Mouse (Mus musculus): ENCODE data around the gene Olfr49.

Gene Olfr49

GRCm38 (mm10) chr14:54231176-54231956 is 53.4 kb downstream of the Olfr49 start:
- DNase-seq (ENCODE audit: low read depth) = peak; percentile 88

- DNase-seq (ENCODE audit: low read depth) = no peak
These were observed 54.0 kb downstream of the Olfr49 start for GRCm38 (mm10) chr14:54230638-54231150.

GRCm38 (mm10) chr14:54229849-54230248 is 54.9 kb downstream of the Olfr49 start:
- peak; percentile 37 for DNase-seq (ENCODE audit: low read depth)

- peak; percentile 49 for DNase-seq (ENCODE audit: low read depth)
These were observed 55.6 kb downstream of the Olfr49 start for GRCm38 (mm10) chr14:54228933-54229713.

- DNase-seq (ENCODE audit: low read depth) = no peak
These were observed 56.2 kb downstream of the Olfr49 start for GRCm38 (mm10) chr14:54228501-54228900.
